Comparison of ENCODE assay signal across 14 mouse cellular contexts in the genomic region with DNA sequence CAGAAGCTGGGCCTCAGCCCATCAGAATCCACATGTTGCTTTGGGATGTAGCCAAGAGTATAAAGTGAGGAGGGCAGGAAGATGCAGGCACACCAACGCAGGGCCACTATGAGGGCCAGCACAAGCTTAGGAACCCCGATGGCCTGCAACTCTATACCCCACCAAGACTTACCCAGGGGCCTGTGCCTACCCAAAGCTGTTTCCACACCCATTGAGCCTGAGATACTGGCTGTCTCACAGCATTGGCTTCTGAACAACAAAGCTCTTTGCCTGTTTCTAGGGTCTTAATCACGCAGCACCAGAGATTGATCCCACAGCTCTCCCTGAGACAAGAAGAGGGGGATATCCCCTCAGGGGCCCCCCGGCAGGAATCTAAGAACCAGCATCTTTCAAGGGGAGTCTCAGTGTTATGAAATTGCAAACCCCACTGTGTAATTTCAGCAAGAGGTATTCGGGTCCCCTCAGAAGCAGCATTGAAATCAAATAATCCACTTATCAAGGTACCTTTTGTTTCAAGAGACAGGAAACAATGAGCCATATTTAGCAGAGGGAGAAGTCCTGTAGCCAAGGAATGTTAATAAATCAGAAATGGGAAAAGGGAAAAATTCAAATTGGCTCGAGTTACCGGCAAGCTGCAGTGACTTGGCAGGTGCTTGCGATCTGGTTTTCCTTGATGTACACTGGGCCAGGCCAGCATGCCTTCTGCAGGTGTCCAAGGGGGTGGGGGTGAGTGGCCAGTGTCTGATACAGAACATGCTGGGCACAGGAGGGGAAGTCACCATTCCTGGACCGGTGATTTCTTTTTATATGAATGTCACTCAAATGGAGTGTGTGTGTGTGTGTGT.
DNase-seq lines count a peak whose midpoint lies in the region; ATAC-seq and TF ChIP-seq lines count a peak whose summit lies in the region.
"Had no signal": no experiment of that assay in that cellular context is flagged by ENCODE, and none has a peak within 500 bp of the region (broad histone marks: within the 10 kb centered on the region; RNA-seq: fewer than 3 reads in every experiment).

No protein-coding gene starts in this region.

- no peak overlapping the region for H3K9ac ChIP-seq in hindbrain, embryonic 16.5 days (ENCODE audit: low read depth, low read length)
- no peak overlapping the region for H3K9ac ChIP-seq in midbrain, embryonic 13.5 days (replicated peaks)
- H3K9ac ChIP-seq in midbrain, embryonic 16.5 days (ENCODE audit: low read depth, low read length), result no peak overlapping the region
- H3K9ac ChIP-seq in embryonic facial prominence, embryonic 12.5 days, result no peak overlapping the region
- no peak overlapping the region for H3K9ac ChIP-seq in limb, embryonic 14.5 days (ENCODE audit: low read depth, low read length, severe bottlenecking)
- H3K9ac ChIP-seq: liver, embryonic 14.5 days; stomach, embryonic 15.5 days had no signal

- H3K9me3 ChIP-seq in hindbrain, embryonic 10.5 days, result no peaks in the 10 kb centered on the region
- H3K9me3 ChIP-seq in hindbrain, embryonic 16.5 days (ENCODE audit: control insufficient read depth, low read length), result no peaks in the 10 kb centered on the region
- H3K9me3 ChIP-seq in midbrain, embryonic 13.5 days, result no peaks in the 10 kb centered on the region
- no peaks in the 10 kb centered on the region for H3K9me3 ChIP-seq in midbrain, embryonic 16.5 days (replicated peaks; ENCODE audit: control insufficient read depth, low read length, poor library complexity, severe bottlenecking)
- no peaks in the 10 kb centered on the region for H3K9me3 ChIP-seq in embryonic facial prominence, embryonic 12.5 days
- H3K9me3 ChIP-seq in limb, embryonic 14.5 days (ENCODE audit: control insufficient read depth, low read length), result no peaks in the 10 kb centered on the region
- H3K9me3 ChIP-seq: stomach, embryonic 15.5 days had no signal

- no peaks in the 10 kb centered on the region for H3K36me3 ChIP-seq in hindbrain, embryonic 10.5 days
- no peaks in the 10 kb centered on the region for H3K36me3 ChIP-seq in hindbrain, embryonic 16.5 days (ENCODE audit: control insufficient read depth, insufficient read depth, low read length)
- no peaks in the 10 kb centered on the region for H3K36me3 ChIP-seq in midbrain, embryonic 13.5 days
- H3K36me3 ChIP-seq in midbrain, embryonic 16.5 days (ENCODE audit: control insufficient read depth, insufficient read depth, low read length), result no peaks in the 10 kb centered on the region
- no peaks in the 10 kb centered on the region for H3K36me3 ChIP-seq in embryonic facial prominence, embryonic 12.5 days
- H3K36me3 ChIP-seq in limb, embryonic 14.5 days (ENCODE audit: control insufficient read depth, insufficient read depth, low read length), result no peaks in the 10 kb centered on the region
- H3K36me3 ChIP-seq in thymus, adult 2 months (ENCODE audit: control insufficient read depth, insufficient read depth, low read length), result no peaks in the 10 kb centered on the region
- H3K36me3 ChIP-seq: stomach, embryonic 15.5 days had no signal

- H3K27ac ChIP-seq in hindbrain, embryonic 10.5 days, result peak overlapping the region; percentile 59
- H3K27ac ChIP-seq in hindbrain, embryonic 16.5 days (ENCODE audit: low read depth, low read length), result no peak overlapping the region
- peak overlapping the region; percentile 6; the same call in 1 of the 2 replicates for H3K27ac ChIP-seq in midbrain, embryonic 13.5 days
- no peak overlapping the region for H3K27ac ChIP-seq in midbrain, embryonic 16.5 days (ENCODE audit: low read length)
- peak overlapping the region; percentile 64 for H3K27ac ChIP-seq in embryonic facial prominence, embryonic 12.5 days
- peak overlapping the region; percentile 66 for H3K27ac ChIP-seq in limb, embryonic 14.5 days (replicated peaks; ENCODE audit: low read depth, low read length)
- no peak overlapping the region for H3K27ac ChIP-seq in thymus, adult 2 months (ENCODE audit: control insufficient read depth, insufficient read depth, low read length)
- H3K27ac ChIP-seq: kidney, postnatal 0 days; left cerebral cortex, adult 2 months; liver, embryonic 14.5 days; stomach, embryonic 15.5 days had no signal

- WGBS in hindbrain, embryonic 10.5 days, result 79% methylated on average over 9 of the region's 9 CpGs
- WGBS in hindbrain, embryonic 16.5 days, result 55% methylated on average over 9 of the region's 9 CpGs
- whole genome bisulfite sequencing in midbrain, embryonic 13.5 days, result 58% methylated on average over 9 of the region's 9 CpGs
- 50% methylated on average over 9 of the region's 9 CpGs for WGBS in midbrain, embryonic 16.5 days
- 44% methylated on average over 9 of the region's 9 CpGs for WGBS in embryonic facial prominence, embryonic 12.5 days
- WGBS in limb, embryonic 14.5 days, result 23% methylated on average over 9 of the region's 9 CpGs
- WGBS in thymus, adult 2 months, result 83% methylated on average over 9 of the region's 9 CpGs

- H3K4me3 ChIP-seq in hindbrain, embryonic 10.5 days, result no peak overlapping the region
- no peak overlapping the region for H3K4me3 ChIP-seq in hindbrain, embryonic 16.5 days (ENCODE audit: low read length)
- H3K4me3 ChIP-seq in midbrain, embryonic 13.5 days (replicated peaks), result no peak overlapping the region
- H3K4me3 ChIP-seq in midbrain, embryonic 16.5 days (ENCODE audit: low read depth, low read length), result no peak overlapping the region
- H3K4me3 ChIP-seq in embryonic facial prominence, embryonic 12.5 days, result no peak overlapping the region
- no peak overlapping the region for H3K4me3 ChIP-seq in limb, embryonic 14.5 days (replicated peaks; ENCODE audit: low read length)
- H3K4me3 ChIP-seq in thymus, adult 2 months (ENCODE audit: control insufficient read depth, insufficient read depth, low read length), result no peak overlapping the region
- H3K4me3 ChIP-seq: left cerebral cortex, adult 2 months; stomach, embryonic 15.5 days had no signal

- no peak for DNase-seq in hindbrain, embryonic 10.5 days (ENCODE audit: low spot score)
- peak; percentile 75 for DNase-seq in limb, embryonic 14.5 days (ENCODE audit: low spot score)
- DNase-seq in layer of hippocampus, adult 11-12 months (ENCODE audit: low spot score), result no peak
- DNase-seq in thymus, adult 2 months, result no peak
- DNase-seq: adrenal gland, postnatal 14 days; heart, postnatal 36 days had no signal

- H3K27me3 ChIP-seq in hindbrain, embryonic 10.5 days (ENCODE audit: insufficient read depth, poor library complexity, severe bottlenecking), result no peaks in the 10 kb centered on the region
- no peaks in the 10 kb centered on the region for H3K27me3 ChIP-seq in hindbrain, embryonic 16.5 days (replicated peaks; ENCODE audit: control insufficient read depth, insufficient read depth, low read length)
- no peaks in the 10 kb centered on the region for H3K27me3 ChIP-seq in midbrain, embryonic 13.5 days
- H3K27me3 ChIP-seq in midbrain, embryonic 16.5 days (ENCODE audit: control insufficient read depth, insufficient read depth, low read depth, low read length), result no peaks in the 10 kb centered on the region
- no peaks in the 10 kb centered on the region for H3K27me3 ChIP-seq in embryonic facial prominence, embryonic 12.5 days
- no peaks in the 10 kb centered on the region for H3K27me3 ChIP-seq in limb, embryonic 14.5 days (ENCODE audit: control insufficient read depth, insufficient read depth, low read length)
- no peaks in the 10 kb centered on the region for H3K27me3 ChIP-seq in thymus, adult 2 months (ENCODE audit: control insufficient read depth, insufficient read depth, low read length)
- H3K27me3 ChIP-seq: stomach, embryonic 15.5 days had no signal

- H3K4me2 ChIP-seq in hindbrain, embryonic 16.5 days (ENCODE audit: low read length), result no peak overlapping the region
- H3K4me2 ChIP-seq in midbrain, embryonic 13.5 days (replicated peaks), result no peak overlapping the region
- H3K4me2 ChIP-seq in midbrain, embryonic 16.5 days (ENCODE audit: low read length), result no peak overlapping the region
- no peak overlapping the region for H3K4me2 ChIP-seq in embryonic facial prominence, embryonic 12.5 days (replicated peaks)
- H3K4me2 ChIP-seq in limb, embryonic 14.5 days (replicated peaks; ENCODE audit: low read depth, low read length, severe bottlenecking), result no peak overlapping the region
- H3K4me2 ChIP-seq: stomach, embryonic 15.5 days had no signal

- no peak for TF ChIP-seq POLR2A in limb, embryonic 14.5 days (IDR thresholded peaks at IDR 0.05; ENCODE audit: borderline replicate concordance, extremely low read depth, insufficient read depth, insufficient read length)
- TF ChIP-seq POLR2A in thymus, adult 2 months (IDR thresholded peaks at IDR 0.05; ENCODE audit: control insufficient read depth, extremely low read depth, insufficient read depth, low read length, poor library complexity), result no peak

- ATAC-seq in hindbrain, embryonic 16.5 days, result no peak
- ATAC-seq in midbrain, embryonic 13.5 days, result no peak
- no peak for ATAC-seq in midbrain, embryonic 16.5 days
- ATAC-seq in embryonic facial prominence, embryonic 12.5 days (ENCODE audit: insufficient number of reproducible peaks, insufficient read depth, low FRiP score, low TSS enrichment), result no peak
- ATAC-seq in limb, embryonic 14.5 days (ENCODE audit: low FRiP score, low read depth), result peak; percentile 60

- H3K4me1 ChIP-seq in hindbrain, embryonic 10.5 days (replicated peaks), result peaks cover 32% of the 10 kb centered on the region
- peaks cover 8% of the 10 kb centered on the region for H3K4me1 ChIP-seq in hindbrain, embryonic 16.5 days (ENCODE audit: control insufficient read depth, insufficient read depth, low read depth, low read length)
- peaks cover 35% of the 10 kb centered on the region for H3K4me1 ChIP-seq in midbrain, embryonic 13.5 days (replicated peaks)
- peaks cover 8% of the 10 kb centered on the region; the same call in 1 of the 2 replicates for H3K4me1 ChIP-seq in midbrain, embryonic 16.5 days (ENCODE audit: control insufficient read depth, insufficient read depth, low read length)
- H3K4me1 ChIP-seq in embryonic facial prominence, embryonic 12.5 days, result peaks cover 26% of the 10 kb centered on the region
- H3K4me1 ChIP-seq in limb, embryonic 14.5 days (ENCODE audit: control insufficient read depth, insufficient read depth, low read length), result peaks cover 13% of the 10 kb centered on the region
- H3K4me1 ChIP-seq in thymus, adult 2 months (replicated peaks; ENCODE audit: control insufficient read depth, insufficient read depth, low read length), result no peaks in the 10 kb centered on the region

- TF ChIP-seq CTCF in thymus, adult 2 months (IDR thresholded peaks at IDR 0.05; ENCODE audit: borderline replicate concordance, control insufficient read depth, extremely low read depth, insufficient read depth, low read length, poor library complexity), result no peak

Comparison
In these comparisons a context has a peak if more than half of its experiments do, and no peak if none do; other contexts are left out.
1. H3K27ac ChIP-seq: peak in hindbrain, embryonic 10.5 days (single experiment), midbrain, embryonic 13.5 days (single experiment), embryonic facial prominence, embryonic 12.5 days (single experiment) and limb, embryonic 14.5 days (single experiment); none in hindbrain, embryonic 16.5 days (single experiment), midbrain, embryonic 16.5 days (single experiment) and thymus, adult 2 months (single experiment).